Mouse (Mus musculus) cerebral cortex, adult 2 months (tissue): Measurements from ENCODE around the gene Podnl1.

ENCODE experiments used
- WGBS: fragments of 180-500 bp; shearing (Covaris S2); methylation state at CpG from one replicate; pipeline ENCODE4 v1.1.7; 2018; 5-methylcytosine and 5-hydroxymethylcytosine counted together

Gene Podnl1

GRCm38 (mm10) chr8:84125656-84126055 lies at the start of gene Podnl1:
Podnl1 (plus strand) TSS chr8:84125989.
- WGBS: 69% methylated on average over 9 of the region's 9 CpGs

DNA sequence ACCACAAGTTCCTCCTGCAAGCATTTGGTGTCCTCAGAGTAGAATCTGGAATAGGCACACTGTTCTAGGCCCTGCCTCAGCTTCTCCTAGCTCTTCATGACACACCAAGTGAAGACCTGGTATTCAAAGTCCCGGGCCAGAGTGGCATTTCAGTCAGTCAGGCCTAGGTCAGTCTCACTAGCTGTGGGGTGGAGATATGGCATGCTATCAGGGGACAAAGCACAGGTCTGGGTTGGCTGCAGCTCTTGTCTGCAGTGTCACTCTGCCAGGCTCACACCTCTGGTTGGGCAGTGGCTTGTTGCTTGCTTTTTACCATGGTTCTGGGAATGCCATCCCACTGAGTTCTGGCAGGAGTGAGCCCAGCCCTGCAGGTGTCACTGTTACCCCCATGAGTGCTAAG lies 49.4 kb upstream of the Podnl1 start:
- 92% methylated on average over 1 of the region's 1 CpGs for WGBS

DNA sequence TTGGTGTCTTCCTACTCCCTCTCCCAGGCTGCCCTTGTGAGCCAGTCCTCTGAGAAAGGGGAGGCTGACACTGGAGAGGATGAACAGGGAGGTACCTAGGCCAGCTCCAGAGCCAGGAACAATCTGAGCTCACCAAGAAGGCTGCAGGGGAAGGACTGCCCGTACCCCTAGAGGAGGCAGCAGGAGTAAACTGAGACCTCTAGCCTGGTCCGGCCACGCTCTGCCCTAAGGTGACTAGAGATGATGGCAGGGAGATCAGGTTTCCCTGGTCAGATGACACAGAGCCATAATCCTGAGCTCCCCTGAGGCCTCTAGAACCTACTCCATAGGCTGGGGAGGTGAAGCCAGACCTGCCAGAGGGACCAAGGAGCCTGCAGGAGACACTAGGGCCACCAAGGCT lies 48.9 kb upstream of the Podnl1 start:
- WGBS: 95% methylated on average over 3 of the region's 3 CpGs

- 86% methylated on average over 5 of the region's 5 CpGs for WGBS
Observed at GRCm38 (mm10) chr8:84079206-84079605, 46.6 kb upstream of the Podnl1 start.

- WGBS: 51% methylated on average over 8 of the region's 8 CpGs
Observed at GRCm38 (mm10) chr8:84083829-84084241, 42.0 kb upstream of the Podnl1 start.

DNA sequence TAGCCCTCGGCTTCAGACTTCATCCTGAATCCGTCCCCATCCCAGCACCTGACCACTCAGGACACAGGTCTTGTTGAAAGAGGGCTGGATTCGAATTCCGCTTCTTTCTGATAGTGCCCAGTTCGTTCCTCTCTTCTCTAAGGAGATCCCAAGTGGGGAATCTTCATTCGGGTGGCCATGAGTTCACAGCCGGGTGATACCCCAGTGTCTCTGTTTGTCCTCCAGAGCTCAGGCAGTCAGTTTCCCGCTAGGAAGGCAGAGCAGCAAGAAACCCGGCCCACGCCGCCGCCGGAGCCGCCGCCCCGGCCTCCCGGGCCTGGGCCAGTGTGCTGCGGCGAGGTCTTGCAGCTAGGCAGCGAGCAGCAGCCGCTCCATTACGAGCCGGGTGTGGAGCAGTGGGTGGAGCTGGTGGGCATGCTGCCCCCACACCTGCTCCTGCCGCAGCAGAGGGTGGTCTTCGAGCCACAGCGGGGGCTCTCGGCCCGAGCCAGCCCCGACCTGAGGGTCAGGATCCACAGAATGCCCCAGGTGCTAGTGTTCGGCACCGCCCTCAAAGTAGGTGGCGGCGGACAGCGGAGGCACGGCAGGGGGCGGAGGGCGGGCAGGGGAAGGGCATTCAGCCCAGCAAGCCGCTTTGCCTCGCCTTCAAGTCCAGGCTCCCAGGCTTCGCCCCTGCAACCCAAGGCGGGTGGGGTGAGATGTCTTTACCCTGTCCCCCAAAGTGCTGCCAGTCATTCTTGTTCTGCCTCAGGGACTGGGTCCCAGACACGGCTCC lies 41.3 kb upstream of the Podnl1 start:
- 71% methylated on average over 42 of the region's 42 CpGs for WGBS

GRCm38 (mm10) chr8:84087156-84087555 lies 38.6 kb upstream of the Podnl1 start:
- WGBS: 83% methylated on average over 7 of the region's 7 CpGs

- WGBS: 58% methylated on average over 14 of the region's 14 CpGs
Observed at GRCm38 (mm10) chr8:84087821-84088220, 38.0 kb upstream of the Podnl1 start.

DNA sequence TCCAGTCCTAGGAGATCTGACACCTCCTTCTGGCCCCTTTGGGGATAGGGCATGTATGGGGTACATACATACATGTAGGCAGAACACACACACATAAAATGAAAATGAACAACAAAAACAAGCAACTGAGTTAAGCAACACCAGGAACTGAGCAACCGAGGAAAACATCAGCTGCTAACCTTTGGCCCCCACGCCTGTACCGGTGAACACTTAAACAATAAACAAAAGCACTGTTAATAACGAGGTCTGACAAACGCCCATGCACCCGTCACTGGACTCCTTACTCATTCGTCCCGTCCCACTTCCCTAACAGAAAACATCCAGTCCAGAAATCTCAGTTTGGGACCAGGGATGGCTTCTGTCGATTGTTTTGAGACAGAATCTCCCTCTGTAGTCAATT lies 36.5 kb upstream of the Podnl1 start:
- 71% methylated on average over 9 of the region's 9 CpGs for WGBS

DNA sequence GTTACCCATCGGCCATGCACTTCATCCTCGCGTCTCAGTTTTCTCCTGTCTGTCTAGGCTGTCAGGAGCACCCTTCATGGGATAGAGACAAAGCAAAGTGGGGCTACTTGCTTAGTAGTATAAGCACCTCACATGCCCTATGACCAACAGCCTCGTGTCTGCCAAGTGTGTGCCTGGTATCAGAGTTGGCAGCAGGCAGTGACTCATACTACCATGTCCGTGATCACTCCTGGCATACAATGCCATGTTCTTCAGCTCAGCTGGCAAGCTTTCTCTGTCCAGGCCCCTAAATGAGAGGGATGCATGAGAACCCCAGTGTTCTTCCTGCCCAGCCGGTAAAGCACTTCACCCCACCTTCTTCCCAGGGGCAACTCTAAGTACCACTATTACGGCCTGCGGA lies 35.2 kb upstream of the Podnl1 start:
- WGBS: 72% methylated on average over 8 of the region's 8 CpGs

DNA sequence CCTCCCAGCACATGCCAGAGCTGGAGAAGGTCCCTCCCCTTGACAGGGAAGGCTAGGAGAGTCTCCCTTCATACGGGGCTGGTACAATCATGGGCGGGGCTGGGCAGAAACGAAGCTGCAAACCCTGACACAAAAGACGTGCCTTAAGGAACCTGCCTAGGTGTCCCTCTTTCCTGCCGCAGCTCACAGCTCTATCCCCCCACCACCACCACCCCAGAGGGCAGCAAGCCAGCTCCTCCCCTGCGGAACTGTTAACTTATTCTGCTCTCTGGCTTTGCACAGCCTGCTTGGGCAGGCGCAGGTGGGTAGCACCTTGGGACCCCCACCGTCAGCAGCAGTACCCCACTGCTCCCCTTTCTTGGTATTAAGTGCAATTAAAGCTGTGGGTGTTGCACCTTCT lies 29.7 kb upstream of the Podnl1 start:
- 63% methylated on average over 8 of the region's 8 CpGs for WGBS

DNA sequence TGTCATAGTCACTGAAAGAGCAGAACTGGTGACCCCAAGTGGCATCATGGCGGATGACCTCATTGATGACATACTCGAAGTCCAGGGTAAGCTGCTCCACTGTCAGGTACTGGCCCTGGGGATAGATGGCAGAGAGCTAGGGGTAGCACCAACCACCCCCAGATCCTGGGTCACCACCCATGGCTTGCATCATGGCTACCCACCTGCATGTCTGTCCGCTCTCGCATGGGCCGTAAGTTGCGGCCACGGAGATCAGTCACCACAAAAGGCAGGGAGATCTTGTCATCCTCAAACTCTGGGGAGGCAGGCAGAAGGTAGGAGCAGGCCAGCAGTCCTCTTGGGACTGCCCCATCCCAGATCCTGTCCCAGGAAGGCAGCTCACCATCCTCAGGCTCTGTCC lies 27.4 kb upstream of the Podnl1 start:
- 97% methylated on average over 7 of the region's 7 CpGs for WGBS

DNA sequence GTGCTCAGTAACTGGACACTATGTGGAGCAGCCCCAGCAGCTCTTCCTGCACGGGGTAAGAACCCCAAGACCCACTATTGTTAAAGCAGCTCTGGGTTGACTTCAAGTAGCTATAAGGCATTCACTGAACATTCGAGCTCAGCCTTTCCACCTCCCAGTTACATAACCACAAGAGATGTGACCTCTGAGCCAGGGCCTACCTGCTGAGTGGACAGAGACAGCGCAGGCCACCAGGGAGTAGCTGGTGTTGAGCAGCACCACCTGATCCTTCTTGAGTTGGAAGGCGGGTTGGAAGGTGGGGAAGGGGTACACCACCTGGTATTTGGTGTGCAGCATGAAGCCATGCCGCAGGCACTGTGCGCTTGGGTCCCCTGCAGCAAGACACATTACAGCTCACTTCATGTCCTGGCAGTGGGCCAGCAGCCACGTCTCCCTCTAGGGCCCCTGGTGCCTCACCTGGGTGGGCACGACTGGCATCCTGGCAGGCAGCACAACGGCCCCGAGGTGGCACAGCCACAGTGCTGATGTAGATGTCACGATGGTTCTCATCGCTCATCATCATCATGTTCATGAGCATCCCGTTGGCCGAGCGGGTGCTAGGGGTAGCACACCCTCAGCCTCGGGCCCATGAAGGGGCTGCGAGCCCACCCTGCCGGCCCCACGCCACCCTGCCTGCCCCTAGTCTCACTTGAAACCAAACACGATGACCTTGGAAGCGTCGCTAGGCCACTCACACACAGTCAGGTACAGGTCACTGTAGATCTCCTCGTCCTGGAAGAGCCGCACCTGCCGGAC lies 24.1 kb upstream of the Podnl1 start:
- WGBS: 91% methylated on average over 25 of the region's 25 CpGs

DNA sequence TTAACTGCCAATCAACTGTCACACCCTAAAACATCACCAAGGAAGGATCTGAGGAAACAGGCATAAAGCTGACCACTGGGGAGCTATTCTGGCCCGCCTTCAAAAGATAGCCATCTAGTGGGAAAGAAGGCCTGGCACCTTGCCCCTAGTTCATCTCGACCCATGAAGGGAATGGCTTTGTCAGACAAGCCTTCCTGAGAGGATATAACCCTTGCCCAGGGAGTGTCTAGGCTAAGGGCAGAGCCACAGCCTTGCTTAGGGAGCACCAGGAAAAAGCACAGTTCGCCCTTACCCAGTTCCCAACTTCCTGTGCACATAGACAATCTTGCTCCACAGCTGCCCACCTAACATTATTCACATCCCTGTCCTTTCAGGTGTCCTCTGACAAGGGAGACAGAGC lies 22.2 kb upstream of the Podnl1 start:
- WGBS: 30% methylated on average over 3 of the region's 3 CpGs

- under 1% methylated on average over 26 of the region's 29 CpGs for WGBS
Observed at GRCm38 (mm10) chr8:84104221-84104620, 21.6 kb upstream of the Podnl1 start.

GRCm38 (mm10) chr8:84104697-84105609 lies 20.8 kb upstream of the Podnl1 start, which contains the start of gene Dcaf15:
Dcaf15 (minus strand) TSS chr8:84104768.
- 5% methylated on average over 42 of the region's 42 CpGs for WGBS

DNA sequence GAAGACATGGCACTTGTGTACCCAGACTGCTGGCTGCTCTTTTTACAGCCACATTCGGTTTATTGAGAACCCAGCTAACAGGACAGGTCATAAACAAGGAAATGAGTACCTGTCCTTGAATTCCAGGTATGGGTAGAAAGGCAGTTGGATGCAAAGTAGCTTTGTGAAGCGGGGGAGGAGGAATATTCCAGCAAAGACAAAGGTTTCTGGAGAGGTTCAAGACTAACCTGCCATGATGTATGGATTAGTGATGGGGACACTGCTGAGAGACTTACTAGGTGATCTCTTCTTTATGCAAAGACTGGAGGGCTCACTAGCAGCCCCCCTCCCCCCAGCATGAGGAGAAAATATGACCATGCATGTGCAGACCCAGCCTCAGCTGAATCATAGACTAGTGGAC lies 20.1 kb upstream of the Podnl1 start:
- WGBS: 78% methylated on average over 2 of the region's 2 CpGs

- 93% methylated on average over 6 of the region's 6 CpGs for WGBS
Observed at GRCm38 (mm10) chr8:84106216-84107040, 19.4 kb upstream of the Podnl1 start.

- 86% methylated on average over 6 of the region's 6 CpGs for WGBS
Observed at GRCm38 (mm10) chr8:84115646-84116045, 10.1 kb upstream of the Podnl1 start.

DNA sequence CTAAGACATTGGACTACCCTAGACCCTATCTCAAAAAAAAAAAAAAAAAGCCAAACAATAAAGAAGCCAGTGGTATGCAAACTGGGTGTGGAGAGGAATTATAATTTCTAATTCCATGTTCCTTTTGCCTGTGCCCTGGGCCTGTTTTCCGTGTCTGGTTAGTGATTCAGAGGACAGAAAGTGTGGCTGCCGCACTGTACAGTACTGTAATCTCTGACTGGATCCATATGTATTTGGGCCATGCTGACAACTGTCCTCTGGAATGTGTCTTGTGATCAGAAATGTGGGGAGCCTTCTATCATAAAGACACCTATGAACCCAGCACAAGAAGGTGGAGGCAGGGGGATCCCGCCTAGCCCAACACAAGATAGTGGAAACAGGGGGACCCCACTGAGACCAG lies 3.6 kb upstream of the Podnl1 start:
- WGBS: 95% methylated on average over 3 of the region's 3 CpGs

DNA sequence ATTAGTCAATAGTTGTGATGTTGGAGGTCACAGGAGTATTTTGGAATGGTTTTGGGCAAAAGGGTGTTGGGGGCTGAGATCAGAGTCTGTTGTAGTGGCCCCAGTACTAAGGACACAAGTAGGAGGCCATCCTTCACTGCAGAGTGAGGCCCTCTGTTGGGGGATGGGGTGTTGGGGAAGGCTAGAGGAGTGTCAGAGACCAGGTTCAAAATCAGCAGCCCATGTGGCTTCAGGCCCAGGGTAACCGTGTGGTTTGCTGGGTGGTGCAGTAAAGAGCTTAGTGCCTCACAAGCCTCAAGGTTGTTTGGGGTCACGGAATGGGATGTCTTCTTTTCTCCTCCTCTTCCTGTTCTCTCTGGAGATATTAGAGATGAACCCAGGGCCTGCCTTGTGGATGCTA lies 953 bp downstream of the Podnl1 start:
- 90% methylated on average over 2 of the region's 2 CpGs for WGBS
